Mouse (Mus musculus) midbrain, postnatal 0 days (tissue): ENCODE data around the gene Vps72. TPM values are rescaled to one million over a fixed set of nuclear protein-coding genes. Genes with fewer than 3 reads are reported as not detected.
"Not testable (repeated sequence)": the region's sequence is repeated elsewhere in the genome, so short reads cannot be mapped to it uniquely, and the experiment has no call there.

Experiments used
- ATAC-seq: fragments of 200-750 bp; cut with Nextera tagmentation; 2 replicates; pipeline ENCODE4 v1.8.0; 2017; ENCODE audit warnings: moderate number of reproducible peaks, mild to moderate bottlenecking, moderate TSS enrichment, moderate library complexity; ENCODE audit not compliant: low FRiP score
- DNase-seq: peaks from one replicate; pipeline ENCODE4 v3.0.0-alpha.2; 2015; ENCODE audit warnings: low spot score
- H3K27ac ChIP-seq: fragments of 300-500 bp; sonication (generic); 2 replicates; pipeline ENCODE4 v1.5.1; 2014; ENCODE audit warnings: low read depth, mild to moderate bottlenecking, low read length, mixed read lengths
- H3K27me3 ChIP-seq: fragments of 300-500 bp; sonication (generic); 2 replicates; pipeline ENCODE4 v1.6.1; 2014; ENCODE audit warnings: low read length, control low read depth, mixed read lengths; ENCODE audit not compliant: insufficient read depth
- H3K36me3 ChIP-seq: fragments of 300-500 bp; sonication (generic); 2 replicates; pipeline ENCODE4 v1.6.1; 2014; ENCODE audit warnings: low read length, control low read depth, mixed read lengths; ENCODE audit not compliant: insufficient read depth
- H3K4me1 ChIP-seq: fragments of 300-500 bp; sonication (generic); 2 replicates; pipeline ENCODE4 v1.6.1; 2014; ENCODE audit warnings: mild to moderate bottlenecking, control low read depth, antibody characterized with exemption, low read length, mixed read lengths; ENCODE audit not compliant: insufficient read depth
- H3K4me2 ChIP-seq: fragments of 300-500 bp; sonication (generic); 2 replicates; pipeline ENCODE4 v1.6.1; 2014; ENCODE audit warnings: low read depth, mild to moderate bottlenecking, low read length, mixed read lengths; ENCODE audit not compliant: poor library complexity, severe bottlenecking
- H3K4me3 ChIP-seq: fragments of 300-500 bp; sonication (generic); 2 replicates; pipeline ENCODE4 v1.5.1; 2014; ENCODE audit warnings: low read depth, mild to moderate bottlenecking, low read length, moderate library complexity
- H3K9ac ChIP-seq: fragments of 300-500 bp; sonication (generic); replicated peaks from 2 replicates; pipeline ENCODE4 v1.6.1; 2014; ENCODE audit warnings: mild to moderate bottlenecking, low read length, moderate library complexity, mixed read lengths; ENCODE audit not compliant: poor library complexity, severe bottlenecking
- H3K9me3 ChIP-seq: fragments of 300-500 bp; sonication (generic); 2 replicates; pipeline ENCODE4 v1.6.1; 2016; ENCODE audit warnings: low read length, control low read depth
- CTCF ChIP-seq: IDR thresholded peaks from 2 replicates; pipeline ENCODE4 v1.5.1; 2016; ENCODE audit warnings: antibody characterized with exemption, mild to moderate bottlenecking
- WGBS: fragments of 180-500 bp; shearing (Covaris S2); extraction: QIAGEN DNeasy Blood & Tissue Kit; methylation state at CpG from one replicate; pipeline ENCODE4 v1.1.7; 2014; 5-methylcytosine and 5-hydroxymethylcytosine counted together
- polyA plus RNA-seq: library from polyadenylated mRNA; unstranded; fragments of >200 nt; fragmentation: Nextera tagmentation; extraction: Ambion mirVana; gene quantifications from 2 replicates; pipeline ENCODE4 v1.2.1, GENCODE M21; 2015
- total RNA-seq: library from RNA; depleted of rRNA; stranded (reverse); fragments of >200 nt; gene quantifications from 2 replicates; pipeline ENCODE4 v1.2.3, GENCODE M21; 2014

Vps72 gene
- total and polyA plus RNA-seq, 2 experiments from 2014 or later, result 84.7 to 136 TPM

DNA sequence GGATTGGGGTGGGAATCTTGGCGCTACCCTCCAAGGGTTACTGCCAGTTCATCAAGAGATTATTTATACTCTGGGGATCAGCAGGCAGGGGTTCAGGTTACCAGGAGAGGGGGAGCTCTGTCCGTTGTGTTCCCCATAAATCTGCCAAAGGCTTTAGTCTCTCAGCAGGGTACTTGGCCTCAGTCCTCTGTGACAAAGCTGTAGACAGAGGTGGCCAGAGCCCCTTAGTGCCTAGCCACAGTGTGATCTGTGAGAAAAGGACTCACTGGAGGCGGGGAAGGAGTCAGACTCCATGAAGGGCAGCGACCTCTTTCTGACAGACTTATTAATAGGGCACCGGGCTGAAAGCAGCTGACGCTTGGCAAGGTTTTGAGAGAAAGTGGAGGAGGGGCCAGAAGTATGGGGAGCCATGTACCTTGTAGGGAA is 18.4 kb downstream of the Vps72 start:
- no peak for ATAC-seq
- Histone ChIP-seq H3K4me3 (no peak overlapping the region), H3K27ac (no peak overlapping the region), H3K27me3 (no peaks in the 10 kb centered on the region), H3K4me2 (no peak overlapping the region), H3K36me3 (peaks cover 13% of the 10 kb centered on the region), H3K4me1 (peaks cover 6% of the 10 kb centered on the region; the same call in 1 of the 2 replicates), H3K9ac (no peak overlapping the region), H3K9me3 (no peaks in the 10 kb centered on the region)
- DNase-seq, result no peak
- WGBS, result 41% methylated on average over 6 of the region's 6 CpGs
- no peak for TF ChIP-seq CTCF

DNA sequence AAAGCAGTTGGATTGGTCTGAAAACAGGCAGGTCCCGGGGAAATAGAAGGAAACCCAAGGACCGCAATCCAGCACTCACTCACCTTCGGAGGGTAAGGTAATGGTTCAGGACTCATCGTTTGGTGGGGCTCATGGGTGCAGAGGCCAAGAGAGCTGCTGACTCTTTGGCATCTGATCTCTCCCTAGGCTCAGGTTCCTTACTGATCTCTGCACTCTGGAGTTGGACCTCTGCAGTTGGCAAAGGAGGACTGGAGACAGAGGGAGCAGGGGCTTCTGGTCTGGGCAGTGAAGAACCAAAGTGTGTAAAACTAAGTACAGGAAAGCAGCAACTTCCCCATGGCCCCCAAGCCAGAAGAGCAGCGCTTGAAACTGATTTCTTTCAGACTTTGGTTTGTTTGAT is 19.3 kb downstream of the Vps72 start:
- 93% methylated on average over 5 of the region's 5 CpGs for WGBS
- DNase-seq, result no peak
- Histone ChIP-seq H3K4me3 (no peak overlapping the region), H3K27ac (no peak overlapping the region), H3K9me3 (no peaks in the 10 kb centered on the region), H3K4me1 (peaks cover 6% of the 10 kb centered on the region; the same call in 1 of the 2 replicates), H3K27me3 (no peaks in the 10 kb centered on the region), H3K9ac (no peak overlapping the region), H3K36me3 (peaks cover 13% of the 10 kb centered on the region), H3K4me2 (no peak overlapping the region)
- no peak for ATAC-seq
- no peak for TF ChIP-seq CTCF

GRCm38 (mm10) chr3:95132389-95132788 is 21.6 kb downstream of the Vps72 start:
- not testable (repeated sequence) for H3K9me3 ChIP-seq, H3K9ac ChIP-seq, DNase-seq, H3K4me2 ChIP-seq, H3K4me1 ChIP-seq, H3K4me3 ChIP-seq, H3K27me3 ChIP-seq, ATAC-seq, H3K27ac ChIP-seq
- WGBS, result 88% methylated on average over 2 of the region's 2 CpGs
- H3K36me3 ChIP-seq, result peaks cover 13% of the 10 kb centered on the region
- peak; percentile 40 for TF ChIP-seq CTCF

DNA sequence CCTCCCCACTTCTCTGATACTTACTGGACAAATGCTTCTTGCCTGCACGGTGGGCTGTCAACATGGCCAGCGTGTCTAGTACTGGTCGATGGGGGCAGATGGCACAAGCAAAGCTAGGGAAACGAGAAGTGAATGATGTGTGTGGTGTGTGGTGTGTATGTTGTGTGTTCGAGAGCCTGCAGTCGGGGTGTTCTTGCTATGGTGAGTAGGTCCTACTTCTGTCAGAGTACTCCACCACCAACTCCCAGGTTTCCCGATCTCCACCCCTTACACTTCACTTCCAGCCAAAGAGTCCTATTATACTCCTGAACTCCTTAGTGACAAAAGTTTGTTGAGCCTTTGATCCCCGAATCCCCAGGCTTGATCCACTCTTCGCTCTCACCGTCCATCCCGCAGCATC is 22.4 kb downstream of the Vps72 start:
- H3K9me3 ChIP-seq, result no peaks in the 10 kb centered on the region
- H3K27ac ChIP-seq, result peak overlapping the region; percentile 60
- TF ChIP-seq CTCF, result no peak
- peak overlapping the region; percentile 74 for H3K9ac ChIP-seq
- H3K4me1 ChIP-seq, result peaks cover 6% of the 10 kb centered on the region; the same call in 1 of the 2 replicates
- H3K36me3 ChIP-seq, result peaks cover 13% of the 10 kb centered on the region
- no peaks in the 10 kb centered on the region for H3K27me3 ChIP-seq
- peak overlapping the region; percentile 53 for H3K4me3 ChIP-seq
- ATAC-seq, result no peak
- H3K4me2 ChIP-seq, result peak overlapping the region; percentile 83
- no peak for DNase-seq
- 61% methylated on average over 11 of the region's 11 CpGs for WGBS

GRCm38 (mm10) chr3:95133680-95134101 is 22.9 kb downstream of the Vps72 start, which contains the start of the genes Scnm1 and Lysmd1:
Scnm1 (minus strand) TSS chr3:95134011.
Lysmd1 (plus strand) TSS chr3:95134088.
- no peaks in the 10 kb centered on the region for H3K27me3 ChIP-seq
- H3K9ac ChIP-seq, result peak within 1 kb of the TSS; percentile 74
- H3K36me3 ChIP-seq, result peaks cover 13% of the 10 kb centered on the region
- peak; percentile 52 for TF ChIP-seq CTCF
- H3K27ac ChIP-seq, result peak within 1 kb of the TSS; percentile 60
- H3K4me1 ChIP-seq, result peaks cover 6% of the 10 kb centered on the region; the same call in 1 of the 2 replicates
- H3K4me3 ChIP-seq, result peak within 1 kb of the TSS; percentile 53
- H3K9me3 ChIP-seq, result no peaks in the 10 kb centered on the region
- peak within 1 kb of the TSS; percentile 83 for H3K4me2 ChIP-seq
- peak; percentile 97 for DNase-seq
- WGBS, result under 1% methylated on average over 20 of the region's 20 CpGs
- peak; percentile 92 for ATAC-seq

- DNase-seq, H3K36me3 ChIP-seq, H3K27me3 ChIP-seq, H3K4me2 ChIP-seq, H3K9ac ChIP-seq, H3K4me1 ChIP-seq, H3K27ac ChIP-seq, H3K9me3 ChIP-seq: not testable (repeated sequence)
- WGBS, result no CpG with 5 or more reads among the region's 12 CpGs
- peak overlapping the region; percentile 53; the same call in 1 of the 2 replicates for H3K4me3 ChIP-seq
- ATAC-seq, result peak; percentile 55
These were observed 23.3 kb downstream of the Vps72 start for GRCm38 (mm10) chr3:95134133-95134532.
